Mouse (Mus musculus) cortical plate, adult 2 months (tissue): Measurements from ENCODE around the gene Timm44.

ENCODE experiments used
- CTCF ChIP-seq: fragments of 200-500 bp; IDR thresholded peaks from 2 replicates; pipeline ENCODE4 v1.5.1; 2011; ENCODE audit warnings: mild to moderate bottlenecking, control low read depth, low read length; ENCODE audit not compliant: insufficient read depth; ENCODE audit errors: extremely low read depth
- POLR2A ChIP-seq: fragments of 200-500 bp; IDR thresholded peaks from 2 replicates; pipeline ENCODE4 v1.6.1; 2011; ENCODE audit warnings: mild to moderate bottlenecking, low read length, control low read depth; ENCODE audit not compliant: insufficient read depth; ENCODE audit errors: extremely low read depth

GRCm38 (mm10) chr8:4227919-4228318, 47.8 kb downstream of the Timm44 start:
- TF ChIP-seq CTCF = no peak
- TF ChIP-seq POLR2A = no peak
